Mouse (Mus musculus) brown adipose tissue, adult 24 weeks (tissue): ENCODE results near the gene Sys1. TPM values are rescaled to one million over a fixed set of nuclear protein-coding genes. Genes with fewer than 3 reads are reported as not detected.
A peak's percentile ranks its signal among the peaks of the same experiment; 100 is the strongest.

ENCODE experiments used
- H3K27ac ChIP-seq: fragments of 200-500 bp; replicated peaks from 2 replicates; pipeline ENCODE4 v1.5.1; 2012; ENCODE audit warnings: low read depth, mild to moderate bottlenecking, low read length
- H3K4me1 ChIP-seq: fragments of 200-500 bp; 2 replicates; pipeline ENCODE4 v1.6.1; 2012; ENCODE audit warnings: low read length, mixed read lengths; ENCODE audit not compliant: control insufficient read depth, insufficient read depth, insufficient read length
- H3K4me3 ChIP-seq: fragments of 200-500 bp; 2 replicates; pipeline ENCODE4 v1.5.1; 2012; ENCODE audit warnings: low read depth, mild to moderate bottlenecking, low read length, moderate library complexity; ENCODE audit not compliant: insufficient read depth
- polyA plus RNA-seq: library from polyadenylated mRNA; stranded (reverse); fragments of >200 nt; gene quantifications from 2 replicates; pipeline ENCODE4 v1.2.4, GENCODE M21; 2012; ENCODE audit not compliant: missing spikeins, insufficient read depth, insufficient read length

Gene Sys1
- polyA plus RNA-seq: 24.4 and 27.2 TPM in 2 replicates

GRCm38 (mm10) chr2:164456864-164457300 lies at the start of gene Sys1:
Gene Sys1 (plus strand): TSS chr2:164456964.
- Histone ChIP-seq H3K4me3 (peak within 1 kb of the TSS; percentile 36; the same call in 1 of the 2 replicates), H3K4me1 (peaks cover 9% of the 10 kb centered on the region; the same call in 1 of the 2 replicates), H3K27ac (peak within 1 kb of the TSS; percentile 95)

GRCm38 (mm10) chr2:164407708-164408107 lies 49.1 kb upstream of the Sys1 start:
- Histone ChIP-seq H3K27ac (no peak overlapping the region), H3K4me3 (no peak overlapping the region), H3K4me1 (no peaks in the 10 kb centered on the region; the same call in 1 of the 2 replicates)

- Histone ChIP-seq H3K4me1 (no peaks in the 10 kb centered on the region; the same call in 1 of the 2 replicates), H3K27ac (no peak overlapping the region), H3K4me3 (no peak overlapping the region)
These were observed 42.6 kb upstream of the Sys1 start for GRCm38 (mm10) chr2:164414167-164414566.

GRCm38 (mm10) chr2:164414581-164414980 lies 42.2 kb upstream of the Sys1 start:
- Histone ChIP-seq H3K4me3 (no peak overlapping the region), H3K4me1 (no peaks in the 10 kb centered on the region; the same call in 1 of the 2 replicates)

GRCm38 (mm10) chr2:164417198-164417597 lies 39.6 kb upstream of the Sys1 start:
- no peaks in the 10 kb centered on the region; the same call in 1 of the 2 replicates for H3K4me1 ChIP-seq
- no peak overlapping the region for H3K4me3 ChIP-seq
- H3K27ac ChIP-seq: no peak overlapping the region

More at GRCm38 (mm10) chr2:164414581-164414980, 42.2 kb upstream of the Sys1 start:
- no peak overlapping the region for H3K27ac ChIP-seq

GRCm38 (mm10) chr2:164418308-164418875 lies 38.4 kb upstream of the Sys1 start:
- Histone ChIP-seq H3K4me3 (no peak overlapping the region), H3K27ac (no peak overlapping the region), H3K4me1 (peaks cover 2% of the 10 kb centered on the region)

GRCm38 (mm10) chr2:164419489-164419888 lies 37.3 kb upstream of the Sys1 start:
- Histone ChIP-seq H3K27ac (no peak overlapping the region), H3K4me1 (peaks cover 6% of the 10 kb centered on the region), H3K4me3 (no peak overlapping the region)

- peak overlapping the region; percentile 95; the same call in 1 of the 2 replicates for H3K27ac ChIP-seq
- H3K4me3 ChIP-seq: no peak overlapping the region
- H3K4me1 ChIP-seq: peaks cover 6% of the 10 kb centered on the region
These were observed 35.5 kb upstream of the Sys1 start for GRCm38 (mm10) chr2:164421306-164421705.

GRCm38 (mm10) chr2:164421979-164422378 lies 34.8 kb upstream of the Sys1 start:
- Histone ChIP-seq H3K4me3 (no peak overlapping the region), H3K27ac (peak overlapping the region; percentile 95), H3K4me1 (peaks cover 6% of the 10 kb centered on the region)

- peak overlapping the region; percentile 95 for H3K27ac ChIP-seq
These were observed 33.9 kb upstream of the Sys1 start for GRCm38 (mm10) chr2:164422675-164423393.

GRCm38 (mm10) chr2:164423464-164423863 lies 33.3 kb upstream of the Sys1 start:
- H3K4me3 ChIP-seq: no peak overlapping the region
- peak overlapping the region; percentile 95 for H3K27ac ChIP-seq
- peaks cover 6% of the 10 kb centered on the region for H3K4me1 ChIP-seq

More at GRCm38 (mm10) chr2:164422675-164423393, 33.9 kb upstream of the Sys1 start:
- Histone ChIP-seq H3K4me3 (no peak overlapping the region), H3K4me1 (peaks cover 6% of the 10 kb centered on the region)

GRCm38 (mm10) chr2:164424406-164424805 lies 32.4 kb upstream of the Sys1 start:
- peaks cover 6% of the 10 kb centered on the region; the same call in 1 of the 2 replicates for H3K4me1 ChIP-seq

GRCm38 (mm10) chr2:164425401-164425800 lies 31.4 kb upstream of the Sys1 start:
- no peak overlapping the region for H3K4me3 ChIP-seq
- H3K4me1 ChIP-seq: peaks cover 6% of the 10 kb centered on the region; the same call in 1 of the 2 replicates
- H3K27ac ChIP-seq: no peak overlapping the region

More at GRCm38 (mm10) chr2:164424406-164424805, 32.4 kb upstream of the Sys1 start:
- Histone ChIP-seq H3K4me3 (no peak overlapping the region), H3K27ac (peak overlapping the region; percentile 87)

- Histone ChIP-seq H3K27ac (no peak overlapping the region), H3K4me1 (peaks cover 6% of the 10 kb centered on the region; the same call in 1 of the 2 replicates), H3K4me3 (no peak overlapping the region)
These were observed 30.6 kb upstream of the Sys1 start for GRCm38 (mm10) chr2:164426121-164426520.

- no peak overlapping the region for H3K4me3 ChIP-seq
- H3K4me1 ChIP-seq: peaks cover 6% of the 10 kb centered on the region
- H3K27ac ChIP-seq: no peak overlapping the region
These were observed 29.8 kb upstream of the Sys1 start for GRCm38 (mm10) chr2:164426952-164427351.
